Mouse (Mus musculus) heart, postnatal 0 days (tissue): ENCODE results near the gene Tubb1.

Experiments
- CTCF ChIP-seq: IDR thresholded peaks from 2 replicates; pipeline ENCODE4 v1.5.1; 2016; ENCODE audit warnings: antibody characterized with exemption, control low read depth, low read depth
- EP300 ChIP-seq: IDR thresholded peaks from 2 replicates; pipeline ENCODE4 v1.6.1; 2016; ENCODE audit warnings: antibody characterized with exemption, low read depth

GRCm38 (mm10) chr2:174436076-174436701 lies 14.3 kb upstream of the Tubb1 start:
- TF ChIP-seq CTCF (no peak), EP300 (no peak)
